Mouse (Mus musculus) liver, embryonic 14.5 days (tissue): Measurements from ENCODE around the gene Tmod2. TPM values are rescaled to one million over a fixed set of nuclear protein-coding genes. Genes with fewer than 3 reads are reported as not detected.
A peak's percentile ranks its signal among the peaks of the same experiment; 100 is the strongest.
"Not testable (repeated sequence)": the region's sequence is repeated elsewhere in the genome, so short reads cannot be mapped to it uniquely, and the experiment has no call there.

Experiments used
- ATAC-seq: fragments of 200-750 bp; cut with Nextera tagmentation; 2 replicates; pipeline ENCODE4 v1.8.0; 2017; ENCODE audit warnings: moderate number of reproducible peaks, mild to moderate bottlenecking, moderate library complexity; ENCODE audit not compliant: insufficient read depth
- DNase-seq, 3 experiments: peaks; one replicate each; pipeline ENCODE4 v3.0.0-alpha.2; 2012 to 2013; ENCODE audit warnings: low read depth in 3 of 3, low spot score in 3 of 3
- H3K27ac ChIP-seq: fragments of 300-500 bp; sonication (generic); 2 replicates; pipeline ENCODE4 v1.5.1; 2014; ENCODE audit warnings: moderate library complexity, mild to moderate bottlenecking, control low read depth, inconsistent platforms
- H3K27me3 ChIP-seq: fragments of 300-500 bp; sonication (generic); 2 replicates; pipeline ENCODE4 v1.6.1; 2014; ENCODE audit warnings: mild to moderate bottlenecking, low read length, moderate library complexity; ENCODE audit not compliant: control insufficient read depth, insufficient read depth
- H3K36me3 ChIP-seq: fragments of 300-500 bp; sonication (generic); replicated peaks from 2 replicates; pipeline ENCODE4 v1.6.1; 2014; ENCODE audit warnings: low read depth; ENCODE audit not compliant: control insufficient read depth, insufficient read depth
- H3K4me1 ChIP-seq, 2 experiments: fragments of 200-500 bp in 1 of 2; fragments of 300-500 bp in 1 of 2; sonication (generic) in 1 of 2; replicated peaks; 2 replicates each; pipeline ENCODE4 v1.6.1; 2012 to 2014; ENCODE audit warnings: antibody characterized with exemption in 1 of 2, inconsistent platforms in 1 of 2, low read length in 1 of 2; ENCODE audit not compliant: control insufficient read depth in 2 of 2, insufficient read depth in 2 of 2
- H3K4me2 ChIP-seq: fragments of 300-500 bp; sonication (generic); 2 replicates; pipeline ENCODE4 v1.6.1; 2014; ENCODE audit warnings: low read depth, mild to moderate bottlenecking, control low read depth, moderate library complexity
- H3K4me3 ChIP-seq, 2 experiments: fragments of 200-500 bp in 1 of 2; fragments of 300-500 bp in 1 of 2; sonication (generic) in 1 of 2; 2 replicates each; pipeline ENCODE4 v1.5.1; 2012 to 2014; ENCODE audit warnings: low read depth in 2 of 2, low read length in 2 of 2, mild to moderate bottlenecking in 2 of 2, control low read depth in 1 of 2, inconsistent platforms in 1 of 2, moderate library complexity in 1 of 2; ENCODE audit not compliant: insufficient read depth in 1 of 2
- H3K9ac ChIP-seq: fragments of 300-500 bp; sonication (generic); replicated peaks from 2 replicates; pipeline ENCODE4 v1.6.1; 2014; ENCODE audit warnings: mild to moderate bottlenecking, control low read depth, moderate library complexity
- H3K9me3 ChIP-seq: fragments of 300-500 bp; sonication (generic); 2 replicates; pipeline ENCODE4 v1.6.1; 2016; ENCODE audit warnings: low read length, mixed read lengths; ENCODE audit not compliant: control insufficient read depth
- CTCF ChIP-seq: IDR thresholded peaks from 2 replicates; pipeline ENCODE4 v1.5.1; 2016; ENCODE audit warnings: antibody characterized with exemption, low read depth, control low read depth
- EP300 ChIP-seq: IDR thresholded peaks from 2 replicates; pipeline ENCODE4 v1.6.1; 2016; ENCODE audit warnings: antibody characterized with exemption, low read depth
- WGBS: fragments of 180-500 bp; shearing (Covaris S2); extraction: QIAGEN DNeasy Blood & Tissue Kit; methylation state at CpG from one replicate; pipeline ENCODE4 v1.1.7; 2014; ENCODE audit not compliant: insufficient replicate concordance; 5-methylcytosine and 5-hydroxymethylcytosine counted together
- polyA plus RNA-seq, 2 experiments: library from polyadenylated mRNA; depleted of rRNA in 1 of 2; stranded (reverse) in 1 of 2; unstranded in 1 of 2; fragments of >200 nt; fragmentation: Nextera tagmentation in 1 of 2; extraction: Ambion mirVana in 1 of 2; gene quantifications; 2 replicates each; pipeline versions ENCODE4 v1.2.1 to v1.2.3; 2012 to 2014

The Tmod2 gene
- polyA plus RNA-seq, 2 experiments, result 0.03 to 0.05 TPM

- DNase-seq (no peak), ATAC-seq (no peak)
- TF ChIP-seq CTCF (no peak), EP300 (no peak)
- H3K27ac ChIP-seq, result no peak overlapping the region
- no peaks in the 10 kb centered on the region for H3K36me3 ChIP-seq
- H3K4me1 ChIP-seq, result no peaks in the 10 kb centered on the region
- peaks cover 5% of the 10 kb centered on the region for H3K27me3 ChIP-seq
- H3K4me2 ChIP-seq, result no peak overlapping the region
- no peaks in the 10 kb centered on the region for H3K9me3 ChIP-seq
- no peak overlapping the region for H3K9ac ChIP-seq
- H3K4me3 ChIP-seq, result no peak overlapping the region
- WGBS, result 52% methylated on average over 8 of the region's 8 CpGs
These were observed 19.8 kb upstream of the Tmod2 start for GRCm38 (mm10) chr9:75630823-75631454.

- Histone ChIP-seq H3K27ac (no peak overlapping the region), H3K4me3 (peak overlapping the region; percentile 58 to 60), H3K4me2 (peak overlapping the region; percentile 68), H3K27me3 (peaks cover 15% of the 10 kb centered on the region), H3K36me3 (no peaks in the 10 kb centered on the region), H3K9me3 (no peaks in the 10 kb centered on the region), H3K4me1 (no peaks in the 10 kb centered on the region), H3K9ac (no peak overlapping the region)
- DNase-seq (no peak), ATAC-seq (peak; percentile 20; the same call in 1 of the 2 replicates)
- 2% methylated on average over 14 of the region's 14 CpGs for WGBS
- TF ChIP-seq CTCF, result no peak
- no peak for TF ChIP-seq EP300
These were observed 15.1 kb upstream of the Tmod2 start for GRCm38 (mm10) chr9:75626308-75626604.

DNA sequence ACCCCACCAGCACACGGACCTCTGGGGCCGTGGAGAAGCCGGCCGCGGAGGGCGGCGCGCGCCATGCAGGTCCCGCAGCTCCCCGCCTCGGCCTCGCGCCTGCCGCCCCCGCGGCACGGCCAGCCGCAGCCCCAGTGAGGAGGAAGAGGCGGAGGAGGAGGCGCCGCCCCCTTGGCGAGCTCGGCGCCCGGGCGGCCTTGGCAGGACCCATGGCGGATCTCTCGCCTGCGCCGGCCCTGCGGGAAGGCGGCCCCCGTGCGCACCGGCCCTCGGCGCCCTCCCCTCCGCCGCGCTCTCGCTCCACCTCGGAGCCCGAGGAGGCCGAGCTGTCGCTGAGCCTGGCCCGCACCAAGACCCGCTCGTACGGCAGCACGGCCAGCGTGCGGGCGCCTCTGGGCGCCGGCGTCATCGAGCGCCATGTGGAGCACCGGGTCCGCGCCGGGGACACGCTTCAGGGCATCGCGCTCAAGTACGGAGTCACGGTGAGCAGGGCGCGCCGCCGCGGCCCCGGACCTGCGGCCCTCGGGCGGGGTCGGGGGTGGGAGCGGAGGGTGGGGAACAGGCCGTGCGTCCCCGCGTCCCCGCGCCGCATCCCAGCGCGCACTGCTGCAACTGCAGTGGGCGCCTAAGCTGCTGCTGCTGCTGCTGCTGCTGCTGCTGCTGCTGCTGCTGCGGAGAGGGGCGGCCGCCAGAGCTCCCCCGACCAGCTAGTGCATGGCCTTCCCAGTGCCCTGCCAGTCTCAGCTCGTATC is 14.6 kb upstream of the Tmod2 start, which contains the start of gene Lysmd2:
Lysmd2 (plus strand) TSS at position 186 of the 752 bp plus-strand sequence.
- no peaks in the 10 kb centered on the region for H3K4me1 ChIP-seq
- no peak for DNase-seq
- H3K27me3 ChIP-seq, result peaks cover 15% of the 10 kb centered on the region
- TF ChIP-seq CTCF (no peak), EP300 (no peak)
- peak; percentile 70 for ATAC-seq
- peak within 1 kb of the TSS; percentile 58 to 60 for H3K4me3 ChIP-seq
- H3K36me3 ChIP-seq, result no peaks in the 10 kb centered on the region
- H3K9ac ChIP-seq, result no peak within 1 kb of the TSS
- H3K4me2 ChIP-seq, result peak within 1 kb of the TSS; percentile 68
- no peak within 1 kb of the TSS for H3K27ac ChIP-seq
- no peaks in the 10 kb centered on the region for H3K9me3 ChIP-seq
- under 1% methylated on average over 64 of the region's 94 CpGs for WGBS

DNA sequence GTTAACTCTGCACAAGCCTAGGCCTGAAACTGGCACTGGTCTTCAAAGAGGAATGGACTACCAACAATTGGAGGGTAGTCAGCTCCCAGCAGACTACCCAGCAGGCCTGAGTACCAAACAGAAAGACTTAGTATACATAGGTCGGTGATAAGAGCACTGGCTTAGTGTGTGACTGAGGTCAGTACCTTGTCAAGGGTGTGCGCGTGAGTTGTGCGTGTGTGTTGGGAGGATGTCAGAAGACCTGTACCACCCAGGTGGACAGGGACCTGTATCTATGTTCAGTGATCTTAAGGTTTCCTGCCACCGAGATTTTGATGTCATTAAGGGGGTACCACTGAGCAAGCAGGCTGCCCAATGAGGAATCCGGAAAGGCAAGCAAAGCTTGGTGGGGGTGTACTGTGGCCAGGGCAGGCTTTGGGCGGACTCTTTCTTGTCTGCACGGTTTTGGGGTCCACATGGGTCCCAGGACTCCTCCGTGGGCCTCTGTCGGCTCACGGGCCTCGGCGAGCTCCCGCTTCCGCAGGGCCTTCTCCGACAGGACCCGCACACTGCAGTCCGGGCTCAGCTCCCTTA is 13.9 kb upstream of the Tmod2 start:
- ATAC-seq, result peak; percentile 12; the same call in 1 of the 2 replicates
- DNase-seq, result no peak
- H3K9me3 ChIP-seq, result no peaks in the 10 kb centered on the region
- H3K4me2 ChIP-seq, result peak overlapping the region; percentile 68
- WGBS, result 19% methylated on average over 18 of the region's 18 CpGs
- H3K27ac ChIP-seq, result no peak overlapping the region
- TF ChIP-seq CTCF (no peak), EP300 (no peak)
- H3K36me3 ChIP-seq, result no peaks in the 10 kb centered on the region
- no peak overlapping the region for H3K9ac ChIP-seq
- H3K4me3 ChIP-seq, result peak overlapping the region; percentile 58 to 60
- H3K4me1 ChIP-seq, result no peaks in the 10 kb centered on the region
- H3K27me3 ChIP-seq, result peaks cover 15% of the 10 kb centered on the region

DNA sequence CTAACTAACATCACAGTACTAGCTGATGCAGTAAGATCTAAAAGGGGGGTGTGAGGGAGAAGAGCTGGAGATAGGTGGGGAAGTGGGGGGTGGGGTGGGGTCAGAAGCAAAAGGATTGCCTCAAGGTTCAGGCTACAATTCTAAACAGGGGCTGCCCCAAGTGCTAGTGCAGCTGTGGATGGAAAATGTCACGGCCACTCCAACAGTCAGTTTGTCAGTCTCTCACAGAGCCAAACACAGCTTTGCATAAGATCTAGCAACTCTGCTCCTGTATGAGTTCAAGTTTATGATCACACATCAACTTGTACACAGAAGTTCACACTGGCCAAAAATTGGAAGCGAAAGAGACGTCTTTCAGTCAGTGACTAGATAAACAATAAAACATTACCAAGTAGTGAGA is 10.3 kb upstream of the Tmod2 start:
- Histone ChIP-seq H3K27ac (no peak overlapping the region), H3K9me3 (no peaks in the 10 kb centered on the region), H3K4me2 (no peak overlapping the region), H3K9ac (no peak overlapping the region), H3K27me3 (peaks cover 15% of the 10 kb centered on the region), H3K4me1 (no peaks in the 10 kb centered on the region), H3K4me3 (no peak overlapping the region), H3K36me3 (no peaks in the 10 kb centered on the region)
- WGBS, result 66% methylated on average over 3 of the region's 3 CpGs
- TF ChIP-seq EP300 (no peak), CTCF (no peak)
- no peak for ATAC-seq
- no peak for DNase-seq

DNA sequence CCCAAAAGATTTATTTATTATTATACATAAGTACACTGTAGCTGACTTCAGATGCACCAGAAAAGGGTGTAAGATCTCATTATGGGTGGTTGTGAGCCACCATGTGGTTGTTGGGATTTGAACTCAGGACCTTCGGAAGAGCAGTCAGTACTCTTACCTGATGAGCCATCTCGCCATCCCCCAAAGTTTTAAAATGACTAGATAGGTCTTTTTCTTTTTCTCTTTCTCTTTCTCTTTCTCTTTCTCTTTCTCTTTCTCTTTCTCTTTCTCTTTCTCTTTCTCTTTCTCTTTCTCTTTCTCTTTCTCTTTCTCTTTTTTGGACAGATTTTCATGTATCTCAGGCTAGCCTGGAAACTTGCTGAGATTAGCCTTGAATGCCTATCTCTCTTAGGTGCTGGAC is 8.6 kb upstream of the Tmod2 start:
- not testable (repeated sequence) for H3K36me3 ChIP-seq, H3K9ac ChIP-seq, H3K4me2 ChIP-seq, H3K27me3 ChIP-seq, H3K4me3 ChIP-seq, ATAC-seq, H3K27ac ChIP-seq, H3K4me1 ChIP-seq, H3K9me3 ChIP-seq, DNase-seq
- 81% methylated on average over 2 of the region's 2 CpGs for WGBS
